Mouse (Mus musculus): ENCODE results near the gene Nudt16l1.
A peak's percentile ranks its signal among the peaks of the same experiment; 100 is the strongest.

The Nudt16l1 gene

GRCm38 (mm10) chr16:4913783-4914735, 24.5 kb upstream of the Nudt16l1 start:
- DNase-seq (ENCODE audit: extremely low spot score, low read depth, low spot score) = peak; percentile 81

GRCm38 (mm10) chr16:4915931-4916330, 22.6 kb upstream of the Nudt16l1 start:
- DNase-seq (ENCODE audit: extremely low spot score, low read depth, low spot score) = no peak

- no peak for DNase-seq (ENCODE audit: extremely low spot score, low read depth, low spot score)
Measured at GRCm38 (mm10) chr16:4916608-4917007, 22.0 kb upstream of the Nudt16l1 start.

- DNase-seq (ENCODE audit: extremely low spot score, low read depth, low spot score) = no peak
Measured at GRCm38 (mm10) chr16:4920556-4920955, 18.0 kb upstream of the Nudt16l1 start.

- no peak for DNase-seq (ENCODE audit: extremely low spot score, low read depth, low spot score)
Measured at GRCm38 (mm10) chr16:4922481-4922880, 16.1 kb upstream of the Nudt16l1 start.

GRCm38 (mm10) chr16:4923996-4924395, 14.6 kb upstream of the Nudt16l1 start:
- no peak for DNase-seq (ENCODE audit: extremely low spot score, low read depth, low spot score)

- no peak for DNase-seq (ENCODE audit: extremely low spot score, low read depth, low spot score)
Measured at GRCm38 (mm10) chr16:4927967-4928366, 10.6 kb upstream of the Nudt16l1 start.

GRCm38 (mm10) chr16:4928474-4928873, 10.1 kb upstream of the Nudt16l1 start:
- DNase-seq (ENCODE audit: extremely low spot score, low read depth, low spot score) = no peak

GRCm38 (mm10) chr16:4932429-4932828, 6.1 kb upstream of the Nudt16l1 start:
- no peak for DNase-seq (ENCODE audit: extremely low spot score, low read depth, low spot score)

- DNase-seq (ENCODE audit: extremely low spot score, low read depth, low spot score) = no peak
Measured at GRCm38 (mm10) chr16:4935430-4935829, 3.1 kb upstream of the Nudt16l1 start.

GRCm38 (mm10) chr16:4935931-4936703, 2.4 kb upstream of the Nudt16l1 start:
- DNase-seq (ENCODE audit: extremely low spot score, low read depth, low spot score) = no peak

- no peak for DNase-seq (ENCODE audit: extremely low spot score, low read depth, low spot score)
Measured at GRCm38 (mm10) chr16:4937351-4938190, 990 bp upstream of the Nudt16l1 start.

- DNase-seq (ENCODE audit: extremely low spot score, low read depth, low spot score) = peak; percentile 64
Measured at GRCm38 (mm10) chr16:4938989-4939388, 428 bp downstream of the Nudt16l1 start.

GRCm38 (mm10) chr16:4939412-4939811, 851 bp downstream of the Nudt16l1 start:
- DNase-seq (ENCODE audit: extremely low spot score, low read depth, low spot score) = no peak

- no peak for DNase-seq (ENCODE audit: extremely low spot score, low read depth, low spot score)
Measured at GRCm38 (mm10) chr16:4940311-4940850, 1.8 kb downstream of the Nudt16l1 start.

GRCm38 (mm10) chr16:4941016-4941415, 2.5 kb downstream of the Nudt16l1 start:
- DNase-seq (ENCODE audit: extremely low spot score, low read depth, low spot score) = no peak

GRCm38 (mm10) chr16:4942868-4943267, 4.3 kb downstream of the Nudt16l1 start:
- no peak for DNase-seq (ENCODE audit: extremely low spot score, low read depth, low spot score)

GRCm38 (mm10) chr16:4943431-4943830, 4.9 kb downstream of the Nudt16l1 start:
- no peak for DNase-seq (ENCODE audit: extremely low spot score, low read depth, low spot score)

- DNase-seq (ENCODE audit: extremely low spot score, low read depth, low spot score) = no peak
Measured at GRCm38 (mm10) chr16:4945415-4945814, 6.9 kb downstream of the Nudt16l1 start.

GRCm38 (mm10) chr16:4946155-4946554, 7.6 kb downstream of the Nudt16l1 start:
- DNase-seq (ENCODE audit: extremely low spot score, low read depth, low spot score) = no peak

- DNase-seq (ENCODE audit: extremely low spot score, low read depth, low spot score) = no peak
Measured at GRCm38 (mm10) chr16:4947378-4947777, 8.8 kb downstream of the Nudt16l1 start.
